Mouse (Mus musculus): Measurements from ENCODE around the gene Shkbp1.
A peak's percentile ranks its signal among the peaks of the same experiment; 100 is the strongest.

DNA sequence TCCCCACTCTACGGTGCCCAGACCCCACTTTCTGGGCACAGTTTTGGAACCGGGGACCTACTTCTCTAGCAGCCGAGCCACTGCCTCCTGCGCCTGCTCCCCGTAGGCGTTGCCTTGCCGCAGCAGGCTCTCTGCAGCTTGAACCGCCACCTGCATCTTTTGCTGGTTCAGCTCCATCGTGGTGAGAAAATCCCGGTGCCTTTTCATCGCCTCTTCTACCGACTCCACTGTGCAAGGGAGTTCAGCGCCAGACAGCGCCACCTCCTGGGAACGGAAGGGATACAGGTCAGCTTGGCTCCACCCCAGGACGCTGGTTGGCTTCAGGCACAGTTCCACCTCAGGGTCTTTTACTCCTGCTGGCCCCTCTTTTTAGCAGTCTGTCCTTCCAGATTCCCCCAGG is 46.9 kb upstream of the Shkbp1 start:
- TF ChIP-seq CTCF (conservative IDR thresholded peaks at IDR 0.05 in 1 of 2, IDR thresholded peaks at IDR 0.05 in 1 of 2; ENCODE audit: low read depth in 2 of 2, low read length in 2 of 2) (peak; percentile 45 to 80; a peak in 3 of 4 replicates), POLR2A (IDR thresholded peaks at IDR 0.05; ENCODE audit: low read depth, low read length) (no peak), HCFC1 (IDR thresholded peaks at IDR 0.05; ENCODE audit: low read depth, low read length) (no peak), CHD2 (IDR thresholded peaks at IDR 0.05; ENCODE audit: low read length) (no peak), MAX (IDR thresholded peaks at IDR 0.05; ENCODE audit: low read length) (no peak), MAFK (IDR thresholded peaks at IDR 0.05; ENCODE audit: insufficient replicate concordance, low read length) (no peak), NRF1 (IDR thresholded peaks at IDR 0.05; ENCODE audit: low read depth, low read length) (peak; percentile 59), USF1 (IDR thresholded peaks at IDR 0.05; ENCODE audit: low read depth, low read length) (no peak), MYC (IDR thresholded peaks at IDR 0.05; ENCODE audit: low read depth, low read length) (no peak), NELFE (IDR thresholded peaks at IDR 0.05; ENCODE audit: low read depth, low read length) (no peak), ELF1 (IDR thresholded peaks at IDR 0.05; ENCODE audit: low read depth, low read length) (no peak), EP300 (IDR thresholded peaks at IDR 0.05; ENCODE audit: low read length) (no peak), ZC3H11A (IDR thresholded peaks at IDR 0.05; ENCODE audit: low read depth, low read length) (peak; percentile 17; the same call in 1 of the 2 replicates), E2F4 (IDR thresholded peaks at IDR 0.05; ENCODE audit: insufficient replicate concordance, low read depth, low read length) (no peak)

Measured in CH12.LX (cell line).